Mouse (Mus musculus) G1E-ER4 (cell line): ENCODE results near the gene Upk2. TPM values are rescaled to one million over a fixed set of nuclear protein-coding genes. Genes with fewer than 3 reads are reported as not detected.
A peak's percentile ranks its signal among the peaks of the same experiment; 100 is the strongest.

Experiments used
- GATA1 ChIP-seq: IDR thresholded peaks from one replicate; pipeline ENCODE4 v1.8.0; 2012; ENCODE audit warnings: low read length, inconsistent platforms
- polyA plus RNA-seq: library from polyadenylated mRNA; stranded (reverse); fragments of >175 nt; gene quantifications from 2 replicates; pipeline ENCODE4 v1.2.3, GENCODE M21; 2012

Gene Upk2
- polyA plus RNA-seq, 1 experiment: not detected

DNA sequence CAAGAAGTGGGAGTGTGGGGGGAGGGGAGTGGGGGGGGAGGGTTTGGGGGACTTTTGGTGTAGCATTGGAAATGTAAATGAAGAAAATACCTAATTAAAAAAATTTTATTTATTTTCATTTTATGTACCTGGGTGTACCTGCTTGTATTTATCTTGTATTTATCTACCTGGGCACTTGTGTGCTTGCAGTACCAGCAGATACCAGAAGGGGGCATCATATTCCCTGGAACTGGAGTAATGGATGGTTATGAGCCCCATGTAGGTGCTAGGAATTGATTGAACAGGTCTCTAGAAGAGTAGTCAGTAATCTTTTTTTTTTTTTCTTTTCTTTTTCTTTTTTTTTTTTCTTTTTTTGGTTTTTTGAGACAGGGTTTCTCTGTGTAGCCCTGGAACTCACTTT lies 4.4 kb downstream of the Upk2 start:
- TF ChIP-seq GATA1: no peak

DNA sequence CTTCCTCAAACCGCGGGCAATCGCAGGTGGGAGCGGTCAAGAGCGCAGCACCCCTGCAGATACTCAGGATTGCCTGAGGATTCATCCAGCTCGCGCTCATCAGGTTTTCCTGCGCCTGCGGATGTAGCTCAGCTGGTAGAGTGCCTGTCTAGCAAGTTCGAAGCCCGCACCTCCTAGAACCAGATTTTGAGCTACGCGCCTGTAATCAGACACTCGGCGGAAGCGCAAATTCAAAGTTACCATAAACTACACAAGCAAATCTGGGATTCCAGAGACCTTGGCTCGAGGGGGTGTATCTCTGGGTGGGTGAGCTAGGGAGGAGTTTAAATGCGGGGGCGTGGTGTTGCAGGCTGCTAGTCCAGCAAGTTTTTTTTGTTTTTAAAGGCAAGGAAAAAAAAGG lies 13.8 kb downstream of the Upk2 start, which contains the start of gene Foxr1:
Foxr1 (minus strand) TSS at position 176 of the 400 bp plus-strand sequence.
- no peak for TF ChIP-seq GATA1

DNA sequence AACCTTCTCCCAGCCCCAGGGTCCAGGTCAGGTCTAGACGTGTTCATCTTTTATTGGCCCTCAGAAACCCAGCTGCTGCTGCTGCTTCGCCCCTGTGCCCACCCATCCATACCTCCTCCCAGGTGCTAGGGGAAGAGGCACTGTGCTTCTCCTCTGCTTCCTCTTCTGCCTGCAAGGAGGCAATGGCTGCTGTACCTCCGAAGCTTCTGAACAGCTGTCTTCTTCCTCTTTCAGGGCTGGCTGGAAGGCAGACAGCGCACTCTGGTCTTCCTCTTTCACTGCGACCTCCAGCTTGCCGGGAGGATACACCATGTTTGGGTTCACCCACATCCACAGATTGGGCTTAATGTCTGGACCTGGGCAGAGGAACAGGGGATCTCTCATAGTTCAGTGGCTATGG lies 19.0 kb downstream of the Upk2 start:
- no peak for TF ChIP-seq GATA1

DNA sequence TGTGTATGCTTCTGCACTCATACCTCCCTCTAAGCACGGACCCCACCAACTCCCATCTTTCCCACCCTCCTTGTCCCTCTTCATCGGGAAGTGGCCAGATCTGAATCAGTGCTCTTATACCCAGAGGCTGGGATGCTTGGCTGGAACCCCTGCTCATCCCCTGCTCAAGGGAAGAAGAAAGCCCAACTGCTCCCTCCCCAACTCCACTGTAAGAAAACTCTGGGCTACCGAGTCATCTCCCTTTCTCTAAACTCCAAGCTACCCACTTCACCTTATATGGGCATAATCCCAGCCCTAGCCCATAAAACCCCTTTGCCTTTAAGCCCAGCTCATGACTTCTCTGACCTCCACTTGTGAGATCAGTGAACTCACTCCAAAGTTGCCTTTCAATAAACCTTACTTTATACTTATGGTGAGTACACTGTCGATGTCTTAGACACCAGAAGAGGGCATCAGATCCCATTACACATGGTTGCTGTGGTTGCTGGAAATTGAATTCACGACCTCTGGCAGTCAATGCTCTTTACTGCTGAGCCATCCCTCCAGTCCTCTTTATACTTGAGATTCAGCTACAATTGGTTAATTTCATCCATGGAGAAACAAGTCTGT lies 22.1 kb downstream of the Upk2 start:
- no peak for TF ChIP-seq GATA1

DNA sequence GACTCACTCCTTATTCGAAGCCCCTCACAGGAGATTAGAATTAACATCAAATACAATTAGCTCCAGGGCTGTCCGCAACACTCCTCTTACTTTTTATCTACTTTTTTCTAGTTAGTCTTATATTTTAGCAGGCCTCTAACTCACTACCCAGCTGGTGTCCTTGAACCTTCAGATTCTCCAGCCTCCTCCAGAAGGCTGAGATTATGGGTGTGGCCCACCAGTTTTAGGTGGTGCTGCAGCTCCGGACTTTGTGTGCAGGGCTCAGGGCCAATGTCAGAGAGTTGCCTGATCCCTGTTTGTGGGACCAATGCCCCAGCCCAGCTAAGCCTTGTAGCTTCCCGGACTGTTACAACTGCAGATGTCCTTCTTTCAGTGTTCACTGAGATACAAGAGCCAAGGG lies 31.2 kb downstream of the Upk2 start:
- no peak for TF ChIP-seq GATA1

DNA sequence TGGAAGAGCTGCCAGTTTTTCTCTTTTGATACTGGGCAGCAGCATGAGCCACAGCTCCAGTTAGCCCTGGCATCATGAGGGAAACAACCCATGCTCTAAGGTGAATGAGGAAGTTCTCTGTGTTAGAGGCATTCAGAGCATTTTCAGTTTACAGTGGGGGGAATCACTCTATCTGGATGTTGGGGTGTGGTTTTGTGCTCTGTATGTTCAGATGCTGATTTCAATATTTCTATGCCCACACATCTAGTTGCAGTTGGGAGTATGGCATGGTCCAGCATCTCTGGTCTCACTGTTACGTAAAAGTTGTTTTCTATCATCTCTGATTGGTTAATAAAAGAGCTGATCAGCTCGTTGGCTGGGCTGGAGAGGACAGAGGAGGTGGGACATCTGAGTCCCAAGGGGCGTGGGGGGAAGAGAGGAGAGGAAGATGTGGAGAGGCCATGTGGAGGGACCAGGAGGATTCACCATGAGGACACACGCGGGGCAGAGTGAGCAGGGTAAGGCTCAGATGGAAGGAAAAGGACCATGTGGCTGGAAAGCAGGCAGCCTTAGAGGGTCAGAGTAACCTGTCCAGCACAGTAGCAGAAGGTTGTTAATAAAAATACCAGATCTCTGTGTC lies 34.4 kb downstream of the Upk2 start:
- no peak for TF ChIP-seq GATA1

DNA sequence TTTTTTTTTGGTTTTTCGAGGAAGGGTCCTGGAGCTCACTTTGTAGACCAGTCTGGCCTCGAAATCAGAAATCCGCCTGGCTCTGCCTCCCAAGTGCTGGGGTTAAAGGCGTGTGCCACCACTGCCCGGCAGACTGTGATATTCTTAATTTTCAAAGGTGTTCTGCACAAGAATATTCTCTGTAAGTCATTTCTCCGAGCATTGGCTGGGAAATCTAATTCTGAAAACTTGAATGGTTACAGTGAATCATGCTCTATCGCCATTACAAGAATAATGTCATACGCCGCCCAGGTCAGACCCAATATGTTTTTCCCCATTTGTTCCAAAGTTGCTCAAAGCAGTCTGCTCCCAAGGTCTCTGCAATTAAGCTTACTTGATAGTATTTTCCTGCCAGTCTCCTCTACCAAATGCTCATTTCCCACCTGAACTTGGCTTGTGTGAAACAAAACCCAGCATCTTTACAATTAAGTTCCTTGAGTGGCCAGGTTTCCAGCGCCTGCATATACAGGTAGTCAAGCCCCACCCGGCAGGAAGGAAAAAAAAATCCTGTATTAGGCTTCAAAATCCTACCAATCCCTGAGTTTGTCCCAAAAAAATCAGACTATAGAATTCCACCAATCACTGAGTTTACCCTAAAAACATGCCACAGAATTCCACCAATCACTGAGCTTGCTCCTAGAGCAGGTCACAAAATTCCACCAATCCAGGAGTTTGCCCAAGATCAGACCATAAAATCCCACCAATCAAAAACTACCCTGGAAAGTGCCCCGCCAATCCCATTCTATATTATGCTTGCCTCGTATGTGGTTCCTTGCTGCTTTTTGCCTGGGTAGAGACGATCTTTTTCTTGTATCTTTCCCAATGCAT lies 36.0 kb downstream of the Upk2 start, which contains the start of gene Ccdc84:
Ccdc84 (minus strand) TSS at position 51 of the 867 bp plus-strand sequence.
- TF ChIP-seq GATA1: no peak

DNA sequence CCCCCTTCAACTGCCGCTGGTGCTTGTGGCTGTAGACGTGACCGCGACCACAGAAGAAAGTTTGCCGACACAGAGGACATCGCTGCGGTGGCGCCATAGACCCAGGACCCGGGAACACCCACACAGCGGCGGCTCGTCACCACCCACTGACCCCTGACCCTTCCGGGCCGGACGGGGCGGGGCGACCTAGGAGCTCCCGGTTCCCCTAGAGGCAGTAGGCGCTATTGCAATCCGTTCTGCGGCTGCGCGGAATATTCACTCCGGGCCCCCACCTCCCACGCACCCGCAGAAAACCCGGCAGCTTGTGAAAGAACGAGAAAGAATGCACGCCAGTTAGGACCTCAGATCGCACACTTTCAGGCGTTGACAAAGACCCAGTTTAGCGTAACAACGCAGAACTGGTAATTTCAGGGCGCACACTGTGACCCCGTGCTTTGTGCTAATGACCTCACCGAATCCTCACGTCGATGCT lies 36.8 kb downstream of the Upk2 start:
- TF ChIP-seq GATA1: no peak

DNA sequence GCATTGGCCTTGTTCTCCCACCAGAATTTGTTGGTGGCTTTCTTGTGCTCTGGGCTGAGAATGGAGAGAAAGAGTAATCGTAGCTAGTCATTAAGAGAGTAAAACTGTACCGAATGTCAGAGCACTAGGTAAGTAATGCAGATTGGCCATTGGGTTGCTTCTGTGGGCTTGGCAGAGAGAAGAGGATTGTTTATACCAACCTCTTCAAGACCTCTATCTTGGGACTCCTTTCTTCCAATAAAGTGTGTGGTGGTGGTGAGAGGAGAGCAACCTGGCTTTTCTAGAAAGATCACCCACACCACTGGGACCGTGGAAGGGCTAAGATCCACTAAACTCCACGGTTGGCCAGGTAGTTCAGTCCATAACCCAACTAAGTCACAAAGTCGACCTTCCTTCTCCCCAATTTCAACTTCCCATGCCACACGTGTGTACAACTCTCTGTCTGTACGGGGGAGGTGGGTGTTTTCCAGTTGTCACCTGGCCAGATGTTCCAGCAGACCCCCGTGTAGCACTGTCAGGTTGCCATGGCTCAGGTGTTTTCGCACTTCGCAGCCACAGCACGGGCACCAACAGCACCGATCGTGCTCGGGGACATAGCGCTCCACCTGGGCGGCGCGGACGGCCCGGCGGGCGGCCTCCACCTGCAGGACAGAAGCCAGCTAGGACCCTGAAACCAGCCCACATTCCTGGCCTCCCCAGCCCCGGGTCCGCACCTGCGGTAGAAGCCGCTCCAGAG lies 37.5 kb downstream of the Upk2 start:
- no peak for TF ChIP-seq GATA1

DNA sequence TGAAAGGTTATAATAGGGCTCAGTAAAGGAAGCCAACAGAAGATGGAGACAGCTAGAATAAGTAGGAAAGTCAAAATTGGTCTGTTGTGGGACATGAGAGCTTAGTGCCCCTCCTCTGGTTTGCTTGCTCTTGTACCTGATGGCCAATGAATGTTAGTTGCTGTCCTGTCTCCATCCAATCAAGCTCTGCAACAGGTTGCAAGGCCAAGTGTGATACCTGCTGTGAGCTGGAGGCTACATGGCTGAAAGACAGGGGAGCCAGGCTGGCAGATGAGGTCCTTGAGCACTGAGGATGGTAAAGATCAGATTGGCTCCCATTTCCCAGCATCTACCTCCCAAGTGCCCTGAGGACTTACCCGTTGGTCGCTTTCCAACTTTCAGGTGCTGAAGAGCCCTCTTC lies 42.0 kb downstream of the Upk2 start:
- TF ChIP-seq GATA1: no peak

DNA sequence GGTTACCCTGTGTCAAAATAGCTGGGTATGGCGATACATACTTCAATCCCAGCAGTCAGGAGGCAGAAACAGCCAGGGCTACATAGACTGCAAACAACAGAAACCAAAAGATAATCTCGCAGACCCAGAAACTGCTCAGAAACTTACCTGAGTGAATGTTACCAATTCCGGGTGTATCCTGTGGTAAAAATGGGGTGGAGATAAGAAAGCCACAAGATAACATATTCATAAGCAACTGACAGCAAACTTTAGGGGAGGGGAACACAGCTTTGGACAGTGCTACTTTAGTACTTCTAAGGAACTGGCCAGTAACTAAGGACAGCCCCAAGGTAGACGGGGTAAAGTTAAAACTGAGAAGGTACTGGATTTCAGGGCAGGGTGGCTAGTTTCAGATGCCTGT lies 42.5 kb downstream of the Upk2 start:
- peak; percentile 52 for TF ChIP-seq GATA1

DNA sequence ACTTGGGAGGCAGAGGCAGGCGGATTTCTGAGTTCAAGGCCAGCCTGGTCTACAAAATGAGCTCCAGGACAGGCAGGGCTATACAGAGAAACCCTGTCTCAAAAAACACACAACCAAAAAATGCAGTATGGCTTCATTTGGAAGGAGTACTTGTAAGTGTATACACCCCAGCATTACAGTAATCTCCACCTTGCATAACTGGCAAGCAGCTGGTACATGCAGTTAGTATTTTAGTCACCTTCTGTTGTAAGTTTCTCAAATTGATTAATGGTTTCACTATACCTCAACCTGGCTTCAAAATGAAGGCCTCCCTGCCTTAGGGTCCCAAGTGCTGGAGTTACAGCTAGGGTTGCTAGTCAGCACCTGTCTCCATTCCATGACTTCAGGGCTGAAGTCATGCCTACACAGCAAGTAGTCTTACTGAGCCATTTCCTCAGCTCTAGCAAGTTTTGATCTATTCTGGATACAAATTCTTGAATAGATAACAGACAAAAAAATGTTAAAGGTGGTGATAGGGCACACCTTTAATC lies 43.1 kb downstream of the Upk2 start:
- TF ChIP-seq GATA1: no peak

DNA sequence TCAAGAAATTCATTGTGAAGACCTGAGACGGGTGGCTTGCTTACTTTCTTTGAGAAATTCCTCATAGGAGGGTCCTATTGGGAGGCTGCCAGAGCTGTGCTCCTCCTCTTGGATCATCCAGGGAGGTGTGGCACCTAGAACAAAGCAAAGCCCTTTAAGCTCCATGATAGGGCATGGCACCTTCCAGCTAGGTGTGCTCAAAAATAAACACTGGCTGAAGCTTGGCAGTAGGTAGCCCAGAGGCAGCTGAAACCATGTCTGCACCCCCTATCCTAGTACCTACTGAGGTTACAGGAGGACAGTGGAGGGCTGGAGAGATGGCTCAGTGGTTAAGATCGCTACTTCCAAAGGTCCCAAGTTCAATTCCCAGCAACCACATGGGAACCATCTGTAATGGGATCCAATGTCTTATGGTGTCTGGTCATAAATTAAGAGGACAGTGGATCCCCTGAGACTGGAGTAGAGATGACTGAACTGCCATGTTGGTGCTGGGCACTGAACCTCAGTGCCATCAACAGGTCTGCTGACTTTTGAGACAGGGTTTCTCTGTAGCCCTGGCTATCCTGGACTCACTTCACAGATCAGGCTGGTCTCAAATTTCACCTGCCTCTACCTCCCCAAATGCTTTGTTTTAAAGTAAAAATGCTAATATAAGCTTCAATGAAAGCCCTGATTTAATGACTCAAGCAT lies 44.0 kb downstream of the Upk2 start:
- no peak for TF ChIP-seq GATA1

DNA sequence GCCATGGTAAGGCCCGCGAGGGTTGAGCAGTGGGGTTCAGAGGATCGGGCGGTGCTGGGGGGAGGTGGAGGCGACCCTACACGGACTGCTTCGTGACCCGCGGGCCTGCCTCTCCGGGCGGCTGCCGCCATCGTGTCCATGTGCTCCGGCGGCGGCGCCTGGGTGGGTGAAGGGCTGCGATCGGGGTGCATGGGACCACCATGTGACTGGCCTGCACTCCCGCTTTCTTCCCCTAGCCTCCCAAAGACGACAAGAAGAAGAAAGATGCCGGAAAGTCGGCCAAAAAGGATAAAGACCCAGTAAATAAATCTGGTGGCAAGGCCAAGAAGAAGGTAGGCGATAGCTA lies 47.1 kb downstream of the Upk2 start:
- no peak for TF ChIP-seq GATA1
